8 mouse cellular contexts compared by ENCODE assay signal in genomic region chr16:17911052-17911595, GRCm38 (mm10). TPM values are rescaled to one million over a fixed set of nuclear protein-coding genes. Genes with fewer than 3 reads are reported as not detected.
DNase-seq lines count a peak whose midpoint lies in the region; ATAC-seq lines count a peak whose summit lies in the region.

Gene Ess2, minus strand, starts transcription at chr16:17911348.

- peak; percentile 100 for ATAC-seq in CD4-positive, CD25-positive, alpha-beta regulatory T cell, adult 4 months
- peak; percentile 86 for ATAC-seq in heart, embryonic 14.5 days (ENCODE audit: insufficient number of reproducible peaks, insufficient read depth, low FRiP score, low read depth)
- peak; percentile 90 for ATAC-seq in liver, embryonic 13.5 days (ENCODE audit: low read depth)
- ATAC-seq in stomach, embryonic 16.5 days (ENCODE audit: insufficient read depth, low FRiP score), result peak; percentile 95

- under 1% methylated on average over 35 of the region's 35 CpGs for WGBS in heart, embryonic 14.5 days
- WGBS in liver, embryonic 13.5 days (ENCODE audit: insufficient replicate concordance), result under 1% methylated on average over 35 of the region's 35 CpGs
- WGBS in stomach, embryonic 16.5 days, result under 1% methylated on average over 35 of the region's 35 CpGs

- H3K4me3 ChIP-seq in heart, embryonic 14.5 days (ENCODE audit: control insufficient read depth in 1 of 2, insufficient read depth in 1 of 2, low read depth in 1 of 2, low read length in 2 of 2), result peak within 1 kb of the TSS; percentile 76 to 98
- peak within 1 kb of the TSS; percentile 74 for H3K4me3 ChIP-seq in liver, embryonic 13.5 days (replicated peaks)
- peak within 1 kb of the TSS; percentile 94 for H3K4me3 ChIP-seq in stomach, embryonic 16.5 days (replicated peaks; ENCODE audit: low read length)

- no peaks in the 10 kb centered on the region for H3K9me3 ChIP-seq in heart, embryonic 14.5 days (ENCODE audit: control insufficient read depth, low read length)
- H3K9me3 ChIP-seq in liver, embryonic 13.5 days (replicated peaks), result no peaks in the 10 kb centered on the region
- no peaks in the 10 kb centered on the region for H3K9me3 ChIP-seq in stomach, embryonic 16.5 days (replicated peaks; ENCODE audit: control insufficient read depth, low read length)

- H3K27me3 ChIP-seq in heart, embryonic 14.5 days (ENCODE audit: control insufficient read depth, insufficient read depth, low read length), result peaks cover 46% of the 10 kb centered on the region
- peaks cover 46% of the 10 kb centered on the region for H3K27me3 ChIP-seq in liver, embryonic 13.5 days
- H3K27me3 ChIP-seq in stomach, embryonic 16.5 days (ENCODE audit: control insufficient read depth, insufficient read depth, low read length), result peaks cover 45% of the 10 kb centered on the region

- peak within 1 kb of the TSS in 1 of 2 experiments; percentile 61; a peak in 2 of 4 replicates for H3K27ac ChIP-seq in heart, embryonic 14.5 days (replicated peaks in 1 of 2; ENCODE audit: control insufficient read depth in 1 of 2, insufficient read depth in 1 of 2, low read depth in 2 of 2, low read length in 2 of 2)
- peak within 1 kb of the TSS; percentile 57 for H3K27ac ChIP-seq in liver, embryonic 13.5 days
- peak within 1 kb of the TSS; percentile 16; the same call in 1 of the 2 replicates for H3K27ac ChIP-seq in stomach, embryonic 16.5 days (ENCODE audit: low read length)

- H3K36me3 ChIP-seq in heart, embryonic 14.5 days (ENCODE audit: control insufficient read depth, insufficient read depth, low read length), result peaks cover 33% of the 10 kb centered on the region
- H3K36me3 ChIP-seq in liver, embryonic 13.5 days, result peaks cover 33% of the 10 kb centered on the region
- peaks cover 16% of the 10 kb centered on the region for H3K36me3 ChIP-seq in stomach, embryonic 16.5 days (ENCODE audit: control insufficient read depth, insufficient read depth, low read length)

- DNase-seq in c-Kit-negative CD71-positive TER-119-positive erythroid progenitor cells, embryonic 14.5 days (ENCODE audit: low read depth, low spot score), result peak; percentile 91
- DNase-seq in fibroblast of lung, adult 2 months (ENCODE audit: low read depth), result peak; percentile 92
- DNase-seq in kidney, postnatal 14 days, result peak; percentile 95
- DNase-seq in liver, embryonic 13.5 days, result peak; percentile 84
- peak; percentile 85 for DNase-seq in neural tube, embryonic 10.5 days (ENCODE audit: extremely low spot score, low spot score)

- peak within 1 kb of the TSS; percentile 79 for H3K9ac ChIP-seq in heart, embryonic 14.5 days (ENCODE audit: low read length)
- H3K9ac ChIP-seq in liver, embryonic 13.5 days, result peak within 1 kb of the TSS; percentile 77
- peak within 1 kb of the TSS; percentile 78 for H3K9ac ChIP-seq in stomach, embryonic 16.5 days (ENCODE audit: low read length)

- peaks cover 3 to 17% of the 10 kb centered on the region in 2 experiments for H3K4me1 ChIP-seq in heart, embryonic 14.5 days (ENCODE audit: control insufficient read depth in 2 of 2, insufficient read depth in 2 of 2, low read length in 2 of 2)
- peaks cover 25% of the 10 kb centered on the region for H3K4me1 ChIP-seq in liver, embryonic 13.5 days (replicated peaks)
- H3K4me1 ChIP-seq in stomach, embryonic 16.5 days (ENCODE audit: control insufficient read depth, insufficient read depth, low read length), result peaks cover 13% of the 10 kb centered on the region

- H3K4me2 ChIP-seq in heart, embryonic 14.5 days (ENCODE audit: low read length), result peak within 1 kb of the TSS; percentile 89
- H3K4me2 ChIP-seq in liver, embryonic 13.5 days, result peak within 1 kb of the TSS; percentile 87
- H3K4me2 ChIP-seq in stomach, embryonic 16.5 days (ENCODE audit: low read depth, low read length), result peak within 1 kb of the TSS; percentile 74

RNA-seq across cellular contexts. Expression of gene Ess2, which starts in this region (rescaled TPM):
- 10 to 100 TPM; 32.7 to 53.9 TPM for polyA plus RNA-seq in CD4-positive, CD25-positive, alpha-beta regulatory T cell, adult 4 months (2017; shearing (Covaris generic))
- polyA plus RNA-seq in heart, embryonic 14.5 days (2014; fragmentation: Nextera tagmentation; extraction: Ambion mirVana), result 25.0 and 27.4 TPM in 2 replicates
- 11.7 and 11.8 TPM in 2 replicates for polyA plus RNA-seq in liver, embryonic 13.5 days (2015; fragmentation: Nextera tagmentation; extraction: Ambion mirVana)
- 31.3 and 33.7 TPM in 2 replicates for polyA plus RNA-seq in stomach, embryonic 16.5 days (2015; fragmentation: Nextera tagmentation; extraction: Ambion mirVana)
